In the genomic region with DNA sequence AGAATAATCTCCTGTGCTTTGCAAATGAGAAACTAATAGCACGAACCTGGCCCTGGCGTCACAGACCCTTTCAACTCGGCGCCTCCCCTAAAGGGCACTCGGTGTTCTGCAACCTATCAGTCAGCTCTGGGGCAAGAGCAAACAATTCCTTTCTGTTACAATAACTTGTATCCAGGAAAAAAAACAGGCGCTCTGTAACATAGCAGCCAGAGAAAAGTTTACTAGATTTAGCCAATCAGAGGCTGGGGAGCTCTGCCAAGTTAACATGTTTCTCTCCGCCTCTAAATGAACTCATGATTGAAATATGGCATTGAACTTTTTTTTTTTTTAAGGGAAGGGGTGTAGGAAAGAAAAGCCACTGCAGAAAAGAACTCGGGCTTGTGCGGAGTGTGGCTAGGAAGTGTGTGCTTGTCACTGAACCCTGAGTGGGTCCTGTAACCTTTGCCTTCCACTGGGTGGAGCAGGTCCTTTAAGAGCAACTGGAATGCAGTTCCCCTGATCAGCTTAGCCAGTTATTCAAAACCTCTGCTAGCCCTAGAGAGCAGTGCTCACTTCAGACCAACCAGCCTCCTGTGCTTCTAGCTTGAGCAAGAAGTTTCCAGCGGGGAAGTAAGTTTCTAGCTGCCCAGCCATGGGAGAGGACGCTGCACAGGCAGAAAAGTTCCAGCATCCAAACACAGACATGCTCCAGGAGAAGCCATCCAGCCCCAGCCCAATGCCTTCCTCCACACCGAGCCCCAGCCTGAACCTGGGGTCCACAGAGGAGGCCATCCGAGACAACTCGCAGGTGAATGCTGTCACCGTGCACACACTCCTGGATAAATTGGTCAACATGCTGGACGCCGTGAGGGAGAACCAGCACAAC, we compare ENCODE assay signal across 7 mouse cellular contexts. TPM values are rescaled to one million over a fixed set of nuclear protein-coding genes. Genes with fewer than 3 reads are reported as not detected.
DNase-seq lines count a peak whose midpoint lies in the region; ATAC-seq lines count a peak whose summit lies in the region.

Cavin2 (plus strand) TSS at position 372 of the 865 bp plus-strand sequence.

- peak within 1 kb of the TSS; percentile 92 for H3K27ac ChIP-seq in heart, embryonic 10.5 days
- peak within 1 kb of the TSS; percentile 80 for H3K27ac ChIP-seq in kidney, embryonic 16.5 days (ENCODE audit: low read length)

- no peaks in the 10 kb centered on the region for H3K27me3 ChIP-seq in heart, embryonic 10.5 days (ENCODE audit: insufficient read depth, poor library complexity, severe bottlenecking)
- no peaks in the 10 kb centered on the region for H3K27me3 ChIP-seq in kidney, embryonic 16.5 days (ENCODE audit: insufficient read depth, low read length)

- peak within 1 kb of the TSS; percentile 53 for H3K9ac ChIP-seq in kidney, embryonic 16.5 days (replicated peaks; ENCODE audit: low read length)

- H3K36me3 ChIP-seq in heart, embryonic 10.5 days = no peaks in the 10 kb centered on the region
- no peaks in the 10 kb centered on the region for H3K36me3 ChIP-seq in kidney, embryonic 16.5 days (ENCODE audit: insufficient read depth, low read length)

- peaks cover 22% of the 10 kb centered on the region for H3K4me1 ChIP-seq in heart, embryonic 10.5 days
- peaks cover 27% of the 10 kb centered on the region for H3K4me1 ChIP-seq in kidney, embryonic 16.5 days (ENCODE audit: insufficient read depth, low read length)

- peak within 1 kb of the TSS; percentile 51 for H3K4me2 ChIP-seq in kidney, embryonic 16.5 days (replicated peaks; ENCODE audit: low read depth, low read length)

- peak within 1 kb of the TSS; percentile 55 for H3K4me3 ChIP-seq in heart, embryonic 10.5 days
- peak within 1 kb of the TSS; percentile 38 for H3K4me3 ChIP-seq in kidney, embryonic 16.5 days (ENCODE audit: low read length)

- WGBS in heart, embryonic 10.5 days = 38% methylated on average over 17 of the region's 17 CpGs
- WGBS in kidney, embryonic 16.5 days = 37% methylated on average over 17 of the region's 17 CpGs

- H3K9me3 ChIP-seq in heart, embryonic 10.5 days = no peaks in the 10 kb centered on the region
- no peaks in the 10 kb centered on the region for H3K9me3 ChIP-seq in kidney, embryonic 16.5 days (ENCODE audit: low read length)

- peak; percentile 84 for ATAC-seq in kidney, embryonic 16.5 days (ENCODE audit: low FRiP score, low TSS enrichment)

- DNase-seq in adrenal gland, adult (ENCODE audit: inconsistent age in 2 of 2, low spot score in 1 of 2) = peak; percentile 37 to 84
- DNase-seq in embryo, embryonic 9.5 days (ENCODE audit: extremely low spot score) = peak; percentile 12
- DNase-seq in heart, embryonic 10.5 days (ENCODE audit: low spot score) = peak; percentile 81
- peak; percentile 81 to 85 for DNase-seq in lung, postnatal 4 days
- peak; percentile 55 for DNase-seq in yolk sac, embryonic 10.5 days (ENCODE audit: low spot score)
- no peak for DNase-seq in thymus, adult 18-20 months

RNA-seq across cellular contexts. Expression of gene Cavin2, which starts in this region (rescaled TPM):
- 53.5 and 88.3 TPM in 2 replicates for polyA plus RNA-seq in heart, embryonic 10.5 days (2016; fragmentation: Nextera tagmentation; extraction: Ambion mirVana)
- polyA plus RNA-seq in kidney, embryonic 16.5 days (2015; fragmentation: Nextera tagmentation; extraction: Ambion mirVana) = 34.4 and 39.5 TPM in 2 replicates

Comparison
In these comparisons a context has a peak if more than half of its experiments do, and no peak if none do; other contexts are left out.
1. DNase-seq: peak in adrenal gland, adult (2 of 2), embryo, embryonic 9.5 days (single experiment), heart, embryonic 10.5 days (single experiment), lung, postnatal 4 days (2 of 2) and yolk sac, embryonic 10.5 days (single experiment); none in thymus, adult 18-20 months (0 of 2).